In genomic region chr8:120297000-120297399, GRCm38 (mm10) we compare ENCODE assay signal across 11 mouse cellular contexts.
DNase-seq lines count a peak whose midpoint lies in the region; ATAC-seq and TF ChIP-seq lines count a peak whose summit lies in the region.
"Had no signal": no experiment of that assay in that cellular context is flagged by ENCODE, and none has a peak within 500 bp of the region (broad histone marks: within the 10 kb centered on the region; RNA-seq: fewer than 3 reads in every experiment).

No protein-coding gene starts in this region.

- H3K4me2 ChIP-seq in forebrain, embryonic 12.5 days: no peak overlapping the region
- no peak overlapping the region for H3K4me2 ChIP-seq in forebrain, postnatal 0 days (ENCODE audit: low read depth)
- peak overlapping the region; percentile 86; the same call in 1 of the 2 replicates for H3K4me2 ChIP-seq in liver, embryonic 12.5 days
- no peak overlapping the region for H3K4me2 ChIP-seq in hindbrain, embryonic 14.5 days (replicated peaks)
- H3K4me2 ChIP-seq in neural tube, embryonic 11.5 days (ENCODE audit: low read depth): peak overlapping the region; percentile 22; the same call in 1 of the 2 replicates
- H3K4me2 ChIP-seq: limb, embryonic 15.5 days had no signal

- H3K4me3 ChIP-seq in forebrain, embryonic 12.5 days (replicated peaks): no peak overlapping the region
- H3K4me3 ChIP-seq in forebrain, postnatal 0 days (ENCODE audit: low read depth, low read length): no peak overlapping the region
- H3K4me3 ChIP-seq in liver, embryonic 12.5 days: no peak overlapping the region
- H3K4me3 ChIP-seq in hindbrain, embryonic 14.5 days (replicated peaks; ENCODE audit: low read length): no peak overlapping the region
- no peak overlapping the region for H3K4me3 ChIP-seq in neural tube, embryonic 11.5 days (ENCODE audit: low read depth, low read length)
- H3K4me3 ChIP-seq in thymus, adult 2 months (ENCODE audit: control insufficient read depth, insufficient read depth, low read length): no peak overlapping the region
- H3K4me3 ChIP-seq: limb, embryonic 15.5 days had no signal

- 0 out of 2 replicates have a peak overlapping the region, but pooled peaks have one; percentile 33 for H3K9ac ChIP-seq in forebrain, embryonic 12.5 days
- no peak overlapping the region for H3K9ac ChIP-seq in forebrain, postnatal 0 days
- H3K9ac ChIP-seq in liver, embryonic 12.5 days: 0 out of 2 replicates have a peak overlapping the region, but pooled peaks have one; percentile 82
- H3K9ac ChIP-seq in hindbrain, embryonic 14.5 days: 0 out of 2 replicates have a peak overlapping the region, but pooled peaks have one; percentile 14
- peak overlapping the region; percentile 30; the same call in 1 of the 2 replicates for H3K9ac ChIP-seq in neural tube, embryonic 11.5 days (ENCODE audit: low read length)
- H3K9ac ChIP-seq: limb, embryonic 15.5 days had no signal

- peaks cover 90% of the 10 kb centered on the region for H3K4me1 ChIP-seq in forebrain, embryonic 12.5 days
- peaks cover 19% of the 10 kb centered on the region for H3K4me1 ChIP-seq in forebrain, postnatal 0 days (ENCODE audit: insufficient read depth)
- peaks cover 84% of the 10 kb centered on the region for H3K4me1 ChIP-seq in liver, embryonic 12.5 days
- peaks cover 86% of the 10 kb centered on the region for H3K4me1 ChIP-seq in hindbrain, embryonic 14.5 days (replicated peaks; ENCODE audit: control insufficient read depth, insufficient read depth, low read length)
- H3K4me1 ChIP-seq in neural tube, embryonic 11.5 days (ENCODE audit: control insufficient read depth, insufficient read depth, low read length): peaks cover 87% of the 10 kb centered on the region
- H3K4me1 ChIP-seq in thymus, adult 2 months (replicated peaks; ENCODE audit: control insufficient read depth, insufficient read depth, low read length): peaks cover 41% of the 10 kb centered on the region

- no peak for ATAC-seq in forebrain, embryonic 12.5 days (ENCODE audit: low FRiP score)
- ATAC-seq in forebrain, postnatal 0 days: no peak
- ATAC-seq in liver, embryonic 12.5 days: no peak
- ATAC-seq in hindbrain, embryonic 14.5 days (ENCODE audit: low FRiP score): no peak
- ATAC-seq in neural tube, embryonic 11.5 days (ENCODE audit: insufficient read depth, low FRiP score, low TSS enrichment): peak; percentile 45

- WGBS in forebrain, embryonic 12.5 days: 44% methylated on average over 5 of the region's 5 CpGs
- 50% methylated on average over 5 of the region's 5 CpGs for WGBS in forebrain, postnatal 0 days
- 62% methylated on average over 5 of the region's 5 CpGs for WGBS in liver, embryonic 12.5 days (ENCODE audit: insufficient replicate concordance)
- 17% methylated on average over 5 of the region's 5 CpGs for WGBS in hindbrain, embryonic 14.5 days
- WGBS in neural tube, embryonic 11.5 days: 7% methylated on average over 5 of the region's 5 CpGs
- 92% methylated on average over 5 of the region's 5 CpGs for WGBS in thymus, adult 2 months

- TF ChIP-seq POLR2A in thymus, adult 2 months (IDR thresholded peaks at IDR 0.05; ENCODE audit: control insufficient read depth, extremely low read depth, insufficient read depth, low read length, poor library complexity): no peak

- H3K36me3 ChIP-seq in forebrain, embryonic 12.5 days (replicated peaks): no peaks in the 10 kb centered on the region
- H3K36me3 ChIP-seq in forebrain, postnatal 0 days (ENCODE audit: insufficient read depth): no peaks in the 10 kb centered on the region
- no peaks in the 10 kb centered on the region for H3K36me3 ChIP-seq in liver, embryonic 12.5 days
- H3K36me3 ChIP-seq in hindbrain, embryonic 14.5 days (replicated peaks; ENCODE audit: control insufficient read depth, insufficient read depth): no peaks in the 10 kb centered on the region
- H3K36me3 ChIP-seq in neural tube, embryonic 11.5 days (ENCODE audit: control insufficient read depth, insufficient read depth, low read length): no peaks in the 10 kb centered on the region
- H3K36me3 ChIP-seq in thymus, adult 2 months (ENCODE audit: control insufficient read depth, insufficient read depth, low read length): no peaks in the 10 kb centered on the region
- H3K36me3 ChIP-seq: limb, embryonic 15.5 days had no signal

- peaks cover 30% of the 10 kb centered on the region for H3K27me3 ChIP-seq in forebrain, embryonic 12.5 days
- no peaks in the 10 kb centered on the region for H3K27me3 ChIP-seq in forebrain, postnatal 0 days (ENCODE audit: insufficient read depth, low read length)
- no peaks in the 10 kb centered on the region for H3K27me3 ChIP-seq in liver, embryonic 12.5 days (replicated peaks)
- H3K27me3 ChIP-seq in hindbrain, embryonic 14.5 days (ENCODE audit: control insufficient read depth, insufficient read depth, low read length): no peaks in the 10 kb centered on the region
- no peaks in the 10 kb centered on the region for H3K27me3 ChIP-seq in neural tube, embryonic 11.5 days (ENCODE audit: control insufficient read depth, insufficient read depth, low read length)
- H3K27me3 ChIP-seq in thymus, adult 2 months (ENCODE audit: control insufficient read depth, insufficient read depth, low read length): no peaks in the 10 kb centered on the region
- H3K27me3 ChIP-seq: limb, embryonic 15.5 days had no signal

- H3K27ac ChIP-seq in forebrain, embryonic 12.5 days: peak overlapping the region; percentile 87
- H3K27ac ChIP-seq in forebrain, postnatal 0 days (ENCODE audit: low read depth, low read length): no peak overlapping the region
- peak overlapping the region; percentile 100 for H3K27ac ChIP-seq in liver, embryonic 12.5 days
- peak overlapping the region; percentile 44; the same call in 1 of the 2 replicates for H3K27ac ChIP-seq in hindbrain, embryonic 14.5 days
- H3K27ac ChIP-seq in neural tube, embryonic 11.5 days (ENCODE audit: low read depth, low read length): peak overlapping the region; percentile 89
- H3K27ac ChIP-seq in thymus, adult 2 months (ENCODE audit: control insufficient read depth, insufficient read depth, low read length): no peak overlapping the region
- H3K27ac ChIP-seq: limb, embryonic 15.5 days had no signal

- no peaks in the 10 kb centered on the region for H3K9me3 ChIP-seq in forebrain, embryonic 12.5 days
- H3K9me3 ChIP-seq in forebrain, postnatal 0 days (ENCODE audit: low read length): no peaks in the 10 kb centered on the region
- no peaks in the 10 kb centered on the region for H3K9me3 ChIP-seq in liver, embryonic 12.5 days (replicated peaks)
- H3K9me3 ChIP-seq in hindbrain, embryonic 14.5 days (ENCODE audit: control insufficient read depth, low read length): no peaks in the 10 kb centered on the region
- H3K9me3 ChIP-seq in neural tube, embryonic 11.5 days (ENCODE audit: control insufficient read depth, low read length): no peaks in the 10 kb centered on the region
- H3K9me3 ChIP-seq: limb, embryonic 15.5 days had no signal

- no peak for DNase-seq in forebrain, postnatal 0 days
- no peak for DNase-seq in liver
- DNase-seq in hindbrain, embryonic 14.5 days (ENCODE audit: low spot score): no peak
- peak; percentile 76 for DNase-seq in neural tube, embryonic 11.5 days (ENCODE audit: low spot score)
- no peak for DNase-seq in thymus, adult 2 months
- no peak for DNase-seq in ovary, postnatal 10 days (ENCODE audit: low spot score)
- DNase-seq: layer of hippocampus, adult 9-11 months; thymus, postnatal 25 days had no signal

- TF ChIP-seq CTCF in forebrain, postnatal 0 days (IDR thresholded peaks at IDR 0.05; ENCODE audit: low read depth): no peak
- no peak for TF ChIP-seq CTCF in thymus, adult 2 months (IDR thresholded peaks at IDR 0.05; ENCODE audit: borderline replicate concordance, control insufficient read depth, extremely low read depth, insufficient read depth, low read length, poor library complexity)

Comparison
In these comparisons a context has a peak if more than half of its experiments do, and no peak if none do; other contexts are left out.
1. H3K27ac ChIP-seq: peak in forebrain, embryonic 12.5 days (single experiment), liver, embryonic 12.5 days (single experiment), hindbrain, embryonic 14.5 days (single experiment) and neural tube, embryonic 11.5 days (single experiment); none in forebrain, postnatal 0 days (single experiment) and thymus, adult 2 months (single experiment).
2. H3K4me2 ChIP-seq: peak in liver, embryonic 12.5 days (single experiment) and neural tube, embryonic 11.5 days (single experiment); none in forebrain, embryonic 12.5 days (single experiment), forebrain, postnatal 0 days (single experiment) and hindbrain, embryonic 14.5 days (single experiment).